Mouse (Mus musculus) c-Kit-positive CD71-negative TER-119-negative erythroid progenitor cells, embryonic 14.5 days (primary cell): ENCODE data around the gene Fam160a2.
"Not testable (repeated sequence)": the region's sequence is repeated elsewhere in the genome, so short reads cannot be mapped to it uniquely, and the experiment has no call there.

Source experiments
- DNase-seq: peaks from one replicate; pipeline ENCODE4 v3.0.0-alpha.2; 2013; ENCODE audit warnings: low read depth

Gene Fam160a2

GRCm38 (mm10) chr7:105394606-105395005, 5.2 kb downstream of the Fam160a2 start:
- no peak for DNase-seq

- DNase-seq = no peak
Measured at GRCm38 (mm10) chr7:105390236-105390635, 9.6 kb downstream of the Fam160a2 start.

GRCm38 (mm10) chr7:105387696-105388095, 12.2 kb downstream of the Fam160a2 start:
- DNase-seq = no peak

GRCm38 (mm10) chr7:105380329-105380728, 19.5 kb downstream of the Fam160a2 start:
- no peak for DNase-seq

- no peak for DNase-seq
Measured at GRCm38 (mm10) chr7:105374866-105375265, 25.0 kb downstream of the Fam160a2 start, which contains the start of gene Gm5901. TSS of gene Gm5901 (plus strand) at chr7:105375038.

- no peak for DNase-seq
Measured at GRCm38 (mm10) chr7:105373976-105374375, 25.9 kb downstream of the Fam160a2 start.

GRCm38 (mm10) chr7:105373509-105373908, 26.3 kb downstream of the Fam160a2 start:
- DNase-seq = no peak

GRCm38 (mm10) chr7:105372912-105373311, 26.9 kb downstream of the Fam160a2 start:
- DNase-seq = peak; percentile 24

GRCm38 (mm10) chr7:105368521-105368920, 31.3 kb downstream of the Fam160a2 start:
- no peak for DNase-seq

GRCm38 (mm10) chr7:105367930-105368329, 31.9 kb downstream of the Fam160a2 start, which contains the start of gene Olfr692:
TSS of gene Olfr692 (plus strand) at chr7:105368230.
- no peak for DNase-seq

- no peak for DNase-seq
Measured at GRCm38 (mm10) chr7:105367268-105367667, 32.6 kb downstream of the Fam160a2 start.

- no peak for DNase-seq
Measured at GRCm38 (mm10) chr7:105361713-105362112, 38.1 kb downstream of the Fam160a2 start.

GRCm38 (mm10) chr7:105356487-105356886, 43.4 kb downstream of the Fam160a2 start:
- DNase-seq = not testable (repeated sequence)

- not testable (repeated sequence) for DNase-seq
Measured at GRCm38 (mm10) chr7:105356064-105356463, 43.8 kb downstream of the Fam160a2 start.

- no peak for DNase-seq
Measured at GRCm38 (mm10) chr7:105342752-105343151, 57.1 kb downstream of the Fam160a2 start.

GRCm38 (mm10) chr7:105342170-105342569, 57.7 kb downstream of the Fam160a2 start, which contains the start of gene Olfr691:
TSS of gene Olfr691 (minus strand) at chr7:105342270.
- no peak for DNase-seq

GRCm38 (mm10) chr7:105334004-105334403, 65.8 kb downstream of the Fam160a2 start, which contains the start of gene Olfr690:
TSS of gene Olfr690 (minus strand) at chr7:105334104.
- DNase-seq = no peak

- no peak for DNase-seq
Measured at GRCm38 (mm10) chr7:105325302-105325701, 74.6 kb downstream of the Fam160a2 start.
